Mouse (Mus musculus) neural tube, embryonic 12.5 days (tissue): Measurements from ENCODE around the gene Pde9a. TPM values are rescaled to one million over a fixed set of nuclear protein-coding genes. Genes with fewer than 3 reads are reported as not detected.

Experiments
- ATAC-seq: fragments of 200-750 bp; cut with Nextera tagmentation; 2 replicates; pipeline ENCODE4 v1.8.0; 2017; ENCODE audit warnings: low read depth, mild to moderate bottlenecking, moderate TSS enrichment, moderate library complexity; ENCODE audit not compliant: low FRiP score
- H3K27ac ChIP-seq: fragments of 300-500 bp; sonication (generic); 2 replicates; pipeline ENCODE4 v1.5.1; 2016
- H3K27me3 ChIP-seq: fragments of 300-500 bp; sonication (generic); replicated peaks from 2 replicates; pipeline ENCODE4 v1.6.1; 2016; ENCODE audit warnings: mild to moderate bottlenecking
- H3K36me3 ChIP-seq: fragments of 300-500 bp; sonication (generic); 2 replicates; pipeline ENCODE4 v1.6.1; 2016; ENCODE audit warnings: mild to moderate bottlenecking
- H3K4me1 ChIP-seq: fragments of 300-500 bp; sonication (generic); 2 replicates; pipeline ENCODE4 v1.6.1; 2016
- H3K4me2 ChIP-seq: fragments of 300-500 bp; sonication (generic); replicated peaks from 2 replicates; pipeline ENCODE4 v1.6.1; 2016; ENCODE audit warnings: mild to moderate bottlenecking
- H3K4me3 ChIP-seq: fragments of 300-500 bp; sonication (generic); 2 replicates; pipeline ENCODE4 v1.5.1; 2016
- H3K9ac ChIP-seq: fragments of 300-500 bp; sonication (generic); 2 replicates; pipeline ENCODE4 v1.6.1; 2016; ENCODE audit warnings: mild to moderate bottlenecking
- H3K9me3 ChIP-seq: fragments of 300-500 bp; sonication (generic); 2 replicates; pipeline ENCODE4 v1.6.1; 2016; ENCODE audit warnings: mild to moderate bottlenecking
- WGBS: fragments of 180-500 bp; shearing (Covaris S2); methylation state at CpG from one replicate; pipeline ENCODE4 v1.1.7; 2016; 5-methylcytosine and 5-hydroxymethylcytosine counted together
- polyA plus RNA-seq: library from polyadenylated mRNA; unstranded; fragments of >200 nt; fragmentation: Nextera tagmentation; extraction: Ambion mirVana; gene quantifications from 2 replicates; pipeline ENCODE4 v1.2.1, GENCODE M21; 2016

The Pde9a gene
- polyA plus RNA-seq, 1 experiment from 2014 or later: 42.7 TPM

GRCm38 (mm10) chr17:31360582-31360981 is 25.4 kb upstream of the Pde9a start:
- Histone ChIP-seq H3K4me1 (peaks cover 7% of the 10 kb centered on the region), H3K27me3 (no peaks in the 10 kb centered on the region), H3K4me2 (no peak overlapping the region), H3K27ac (no peak overlapping the region), H3K9me3 (no peaks in the 10 kb centered on the region), H3K4me3 (no peak overlapping the region), H3K9ac (no peak overlapping the region), H3K36me3 (no peaks in the 10 kb centered on the region)
- no peak for ATAC-seq
- WGBS: 78% methylated on average over 13 of the region's 13 CpGs

- WGBS: 87% methylated on average over 5 of the region's 5 CpGs
- H3K27ac ChIP-seq: no peak overlapping the region
- H3K36me3 ChIP-seq: no peaks in the 10 kb centered on the region
- no peak overlapping the region for H3K4me2 ChIP-seq
- H3K9me3 ChIP-seq: no peaks in the 10 kb centered on the region
- no peaks in the 10 kb centered on the region for H3K4me1 ChIP-seq
- no peaks in the 10 kb centered on the region for H3K27me3 ChIP-seq
- no peak overlapping the region for H3K9ac ChIP-seq
- ATAC-seq: no peak
- no peak overlapping the region for H3K4me3 ChIP-seq
Measured at GRCm38 (mm10) chr17:31365586-31366166, 20.3 kb upstream of the Pde9a start.

GRCm38 (mm10) chr17:31370221-31370620 is 15.8 kb upstream of the Pde9a start:
- Histone ChIP-seq H3K9me3 (no peaks in the 10 kb centered on the region), H3K4me2 (no peak overlapping the region), H3K36me3 (no peaks in the 10 kb centered on the region), H3K4me3 (no peak overlapping the region), H3K9ac (no peak overlapping the region), H3K4me1 (no peaks in the 10 kb centered on the region), H3K27me3 (no peaks in the 10 kb centered on the region), H3K27ac (no peak overlapping the region)
- no peak for ATAC-seq
- WGBS: 84% methylated on average over 2 of the region's 2 CpGs

GRCm38 (mm10) chr17:31370931-31371330 is 15.1 kb upstream of the Pde9a start:
- no peak overlapping the region for H3K9ac ChIP-seq
- no peak for ATAC-seq
- H3K4me3 ChIP-seq: no peak overlapping the region
- no peaks in the 10 kb centered on the region for H3K27me3 ChIP-seq
- no peaks in the 10 kb centered on the region for H3K9me3 ChIP-seq
- H3K36me3 ChIP-seq: no peaks in the 10 kb centered on the region
- no peaks in the 10 kb centered on the region for H3K4me1 ChIP-seq
- no peak overlapping the region for H3K4me2 ChIP-seq
- no peak overlapping the region for H3K27ac ChIP-seq

GRCm38 (mm10) chr17:31377961-31378360 is 8.0 kb upstream of the Pde9a start:
- no peak for ATAC-seq
- Histone ChIP-seq H3K9me3 (no peaks in the 10 kb centered on the region), H3K4me2 (peak overlapping the region; percentile 34), H3K27me3 (no peaks in the 10 kb centered on the region), H3K36me3 (no peaks in the 10 kb centered on the region), H3K4me3 (no peak overlapping the region), H3K27ac (no peak overlapping the region), H3K4me1 (peaks cover 7% of the 10 kb centered on the region; the same call in 1 of the 2 replicates), H3K9ac (peak overlapping the region; percentile 29; the same call in 1 of the 2 replicates)
- WGBS: 15% methylated on average over 7 of the region's 7 CpGs

- 70% methylated on average over 10 of the region's 10 CpGs for WGBS
- no peaks in the 10 kb centered on the region for H3K9me3 ChIP-seq
- H3K36me3 ChIP-seq: no peaks in the 10 kb centered on the region
- peaks cover 7% of the 10 kb centered on the region; the same call in 1 of the 2 replicates for H3K4me1 ChIP-seq
- 0 out of 2 replicates have a peak, but pooled peaks have one; percentile 37 for ATAC-seq
- H3K4me3 ChIP-seq: no peak overlapping the region
- H3K4me2 ChIP-seq: peak overlapping the region; percentile 34
- peak overlapping the region; percentile 29; the same call in 1 of the 2 replicates for H3K9ac ChIP-seq
- no peak overlapping the region for H3K27ac ChIP-seq
- no peaks in the 10 kb centered on the region for H3K27me3 ChIP-seq
Measured at GRCm38 (mm10) chr17:31378361-31378761, 7.6 kb upstream of the Pde9a start.

- no peaks in the 10 kb centered on the region for H3K27me3 ChIP-seq
- no peak overlapping the region for H3K4me3 ChIP-seq
- H3K4me1 ChIP-seq: peaks cover 7% of the 10 kb centered on the region; the same call in 1 of the 2 replicates
- H3K27ac ChIP-seq: no peak overlapping the region
- H3K9me3 ChIP-seq: no peaks in the 10 kb centered on the region
- H3K9ac ChIP-seq: no peak overlapping the region
- 51% methylated on average over 2 of the region's 2 CpGs for WGBS
- H3K36me3 ChIP-seq: no peaks in the 10 kb centered on the region
- no peak overlapping the region for H3K4me2 ChIP-seq
- ATAC-seq: no peak
Measured at GRCm38 (mm10) chr17:31379086-31379485, 6.9 kb upstream of the Pde9a start.

- no peaks in the 10 kb centered on the region for H3K36me3 ChIP-seq
- no peaks in the 10 kb centered on the region for H3K27me3 ChIP-seq
- H3K4me3 ChIP-seq: no peak overlapping the region
- no peak overlapping the region for H3K9ac ChIP-seq
- no peaks in the 10 kb centered on the region for H3K9me3 ChIP-seq
- ATAC-seq: no peak
- H3K27ac ChIP-seq: no peak overlapping the region
- 44% methylated on average over 8 of the region's 8 CpGs for WGBS
- peaks cover 12% of the 10 kb centered on the region for H3K4me1 ChIP-seq
- H3K4me2 ChIP-seq: no peak overlapping the region
Measured at GRCm38 (mm10) chr17:31379863-31380262, 6.1 kb upstream of the Pde9a start.

GRCm38 (mm10) chr17:31383320-31383719 is 2.7 kb upstream of the Pde9a start:
- Histone ChIP-seq H3K9me3 (no peaks in the 10 kb centered on the region), H3K36me3 (no peaks in the 10 kb centered on the region), H3K4me1 (peaks cover 38% of the 10 kb centered on the region), H3K4me2 (no peak overlapping the region), H3K27me3 (no peaks in the 10 kb centered on the region), H3K9ac (no peak overlapping the region), H3K4me3 (no peak overlapping the region), H3K27ac (no peak overlapping the region)
- no peak for ATAC-seq
- 84% methylated on average over 6 of the region's 6 CpGs for WGBS

GRCm38 (mm10) chr17:31384968-31385627 is 912 bp upstream of the Pde9a start:
- Histone ChIP-seq H3K9me3 (no peaks in the 10 kb centered on the region), H3K4me3 (no peak overlapping the region), H3K36me3 (no peaks in the 10 kb centered on the region), H3K4me2 (peak overlapping the region; percentile 84), H3K27me3 (no peaks in the 10 kb centered on the region), H3K4me1 (peaks cover 46% of the 10 kb centered on the region), H3K9ac (peak overlapping the region; percentile 78), H3K27ac (peak overlapping the region; percentile 39; the same call in 1 of the 2 replicates)
- WGBS: 6% methylated on average over 8 of the region's 8 CpGs
- peak; percentile 38; the same call in 1 of the 2 replicates for ATAC-seq

GRCm38 (mm10) chr17:31386766-31387275 is 811 bp downstream of the Pde9a start:
- H3K9me3 ChIP-seq: no peaks in the 10 kb centered on the region
- H3K4me2 ChIP-seq: peak overlapping the region; percentile 84
- H3K27me3 ChIP-seq: no peaks in the 10 kb centered on the region
- peak; percentile 21; the same call in 1 of the 2 replicates for ATAC-seq
- peak overlapping the region; percentile 74 for H3K4me3 ChIP-seq
- WGBS: 13% methylated on average over 7 of the region's 7 CpGs
- no peak overlapping the region for H3K27ac ChIP-seq
- H3K9ac ChIP-seq: peak overlapping the region; percentile 78
- no peaks in the 10 kb centered on the region for H3K36me3 ChIP-seq
- H3K4me1 ChIP-seq: peaks cover 49% of the 10 kb centered on the region

- Histone ChIP-seq H3K27me3 (no peaks in the 10 kb centered on the region), H3K4me2 (peak overlapping the region; percentile 84), H3K4me1 (peaks cover 47% of the 10 kb centered on the region), H3K4me3 (no peak overlapping the region), H3K9me3 (no peaks in the 10 kb centered on the region), H3K36me3 (no peaks in the 10 kb centered on the region), H3K9ac (0 out of 2 replicates have a peak overlapping the region, but pooled peaks have one; percentile 17), H3K27ac (no peak overlapping the region)
- WGBS: 84% methylated on average over 3 of the region's 3 CpGs
- ATAC-seq: no peak
Measured at GRCm38 (mm10) chr17:31389432-31390050, 3.5 kb downstream of the Pde9a start.
